ENCODE assay signal across 25 mouse cellular contexts in genomic region chr7:120819386-120819785, GRCm38 (mm10). TPM values are rescaled to one million over a fixed set of nuclear protein-coding genes. Genes with fewer than 3 reads are reported as not detected.
"Had no signal": no experiment of that assay in that cellular context is flagged by ENCODE, and none has a peak within 500 bp of the region (broad histone marks: within the 10 kb centered on the region; RNA-seq: fewer than 3 reads in every experiment).

No protein-coding gene starts in this region.

- DNase-seq: kidney, postnatal 14 days; kidney, postnatal 4 days; left cerebral cortex, postnatal 4 days; liver, embryonic 13.5 days; lung, adult 2 months; lung, postnatal 14 days; lung, postnatal 4 days; midbrain, embryonic 14.5 days; thymus, adult 2 months; thymus, postnatal 14 days; thymus, postnatal 4 days had no signal

- H3K4me3 ChIP-seq: limb, embryonic 12.5 days; limb, embryonic 15.5 days; liver, embryonic 13.5 days had no signal

- H3K4me2 ChIP-seq: limb, embryonic 12.5 days; limb, embryonic 15.5 days; liver, embryonic 13.5 days; midbrain, embryonic 11.5 days had no signal

- H3K9ac ChIP-seq: limb, embryonic 12.5 days; limb, embryonic 15.5 days; liver, embryonic 13.5 days had no signal

- H3K9me3 ChIP-seq: limb, embryonic 12.5 days; limb, embryonic 15.5 days; liver, embryonic 13.5 days had no signal

- H3K4me1 ChIP-seq: limb, embryonic 12.5 days; limb, embryonic 15.5 days; liver, embryonic 13.5 days had no signal

- H3K27me3 ChIP-seq: limb, embryonic 12.5 days; limb, embryonic 15.5 days had no signal

- H3K27ac ChIP-seq: limb, embryonic 12.5 days; limb, embryonic 15.5 days; liver, embryonic 13.5 days; stomach, postnatal 0 days had no signal

- H3K36me3 ChIP-seq: limb, embryonic 12.5 days; limb, embryonic 15.5 days; liver, embryonic 13.5 days had no signal

RNA-seq across cellular contexts. Expression of gene Gm5737, which starts 7.2 kb away (rescaled TPM):
- total RNA-seq: layer of hippocampus, postnatal 14 days; megakaryocyte progenitor cell, adult 5-6 weeks; megakaryocyte-erythroid progenitor cell, adult 5-6 weeks; midbrain, postnatal 0 days had no signal
- polyA plus RNA-seq: kidney, embryonic 16.5 days; limb, embryonic 12.5 days; limb, embryonic 15.5 days; liver, embryonic 13.5 days; liver, embryonic 16.5 days; lung, embryonic 16.5 days; midbrain, embryonic 11.5 days; midbrain, postnatal 0 days; neural tube, embryonic 11.5 days; neural tube, embryonic 14.5 days; stomach, embryonic 14.5 days; stomach, postnatal 0 days had no signal
